Mouse (Mus musculus) stomach, postnatal 0 days (tissue): ENCODE measurements around the gene Hoxa2.

Experiments used
- CTCF ChIP-seq: IDR thresholded peaks from 2 replicates; pipeline ENCODE4 v1.5.1; 2016; ENCODE audit warnings: antibody characterized with exemption, low read depth, mild to moderate bottlenecking, moderate library complexity
- EP300 ChIP-seq: optimal IDR thresholded peaks from 2 replicates; pipeline ENCODE3; 2016; ENCODE audit warnings: antibody characterized with exemption

GRCm38 (mm10) chr6:52211170-52211935 lies 46.7 kb upstream of the Hoxa2 start:
- TF ChIP-seq CTCF (peak; percentile 84), EP300 (no peak)
